In genomic region chr3:62170647-62171046, GRCm38 (mm10) we compare ENCODE assay signal across 8 mouse cellular contexts.
DNase-seq lines count a peak whose midpoint lies in the region; ATAC-seq and TF ChIP-seq lines count a peak whose summit lies in the region.
"Had no signal": no experiment of that assay in that cellular context is flagged by ENCODE, and none has a peak within 500 bp of the region (broad histone marks: within the 10 kb centered on the region; RNA-seq: fewer than 3 reads in every experiment).

No protein-coding gene starts in this region.

- no peaks in the 10 kb centered on the region for H3K36me3 ChIP-seq in intestine, postnatal 0 days (ENCODE audit: control insufficient read depth, insufficient read depth)
- H3K36me3 ChIP-seq in intestine, embryonic 15.5 days: no peaks in the 10 kb centered on the region

- H3K4me1 ChIP-seq in intestine, postnatal 0 days (replicated peaks; ENCODE audit: control insufficient read depth, insufficient read depth, low read length): no peaks in the 10 kb centered on the region
- no peaks in the 10 kb centered on the region for H3K4me1 ChIP-seq in intestine, embryonic 15.5 days (replicated peaks)
- H3K4me1 ChIP-seq in lung, adult 2 months (ENCODE audit: control insufficient read depth, insufficient read depth, low read length): no peaks in the 10 kb centered on the region

- H3K27me3 ChIP-seq in intestine, postnatal 0 days (replicated peaks; ENCODE audit: control insufficient read depth, insufficient read depth, low read length): no peaks in the 10 kb centered on the region
- H3K27me3 ChIP-seq in intestine, embryonic 15.5 days (replicated peaks): no peaks in the 10 kb centered on the region

- H3K9ac ChIP-seq in intestine, postnatal 0 days (ENCODE audit: low read depth, low read length): no peak overlapping the region
- H3K9ac ChIP-seq in intestine, embryonic 15.5 days: no peak overlapping the region

- no peak overlapping the region for H3K27ac ChIP-seq in intestine, postnatal 0 days (ENCODE audit: low read depth, low read length)
- no peak overlapping the region for H3K27ac ChIP-seq in intestine, embryonic 15.5 days

- no peak for TF ChIP-seq POLR2A in lung, adult 2 months (IDR thresholded peaks at IDR 0.05; ENCODE audit: borderline replicate concordance, extremely low read depth, low read depth, low read length)

- 61% methylated on average over 4 of the region's 4 CpGs for WGBS in intestine, postnatal 0 days
- 58% methylated on average over 4 of the region's 4 CpGs for WGBS in intestine, embryonic 15.5 days
- 54% methylated on average over 4 of the region's 4 CpGs for WGBS in lung, adult 2 months

- TF ChIP-seq CTCF in intestine, postnatal 0 days (IDR thresholded peaks at IDR 0.05; ENCODE audit: low read depth): peak; percentile 49
- no peak for TF ChIP-seq CTCF in lung, adult 2 months (IDR thresholded peaks at IDR 0.05; ENCODE audit: insufficient read depth, low read length)

- H3K4me3 ChIP-seq in intestine, postnatal 0 days (ENCODE audit: low read depth, low read length): no peak overlapping the region
- no peak overlapping the region for H3K4me3 ChIP-seq in intestine, embryonic 15.5 days (replicated peaks)
- H3K4me3 ChIP-seq in lung, adult 2 months (replicated peaks; ENCODE audit: extremely low read depth, low read depth, low read length): no peak overlapping the region

- no peaks in the 10 kb centered on the region for H3K9me3 ChIP-seq in intestine, postnatal 0 days (ENCODE audit: control insufficient read depth)
- H3K9me3 ChIP-seq in intestine, embryonic 15.5 days: no peaks in the 10 kb centered on the region

- peak; percentile 31 to 57 for DNase-seq in right cerebral cortex, postnatal 10 days (ENCODE audit: low spot score in 2 of 2)
- no peak for DNase-seq in right cerebral cortex, postnatal 14 days
- peak; percentile 24 for DNase-seq in layer of hippocampus, adult 9-10 months (ENCODE audit: low spot score)
- no peak for DNase-seq in spleen, adult 12 weeks (ENCODE audit: low spot score)
- DNase-seq in lung, adult 2 months: no peak
- DNase-seq: heart, postnatal 36 days had no signal

- H3K4me2 ChIP-seq in intestine, postnatal 0 days (replicated peaks; ENCODE audit: low read depth): no peak overlapping the region
- H3K4me2 ChIP-seq in intestine, embryonic 15.5 days (replicated peaks): no peak overlapping the region

- no peak for ATAC-seq in intestine, postnatal 0 days
- ATAC-seq in intestine, embryonic 15.5 days: no peak

Comparison
In these comparisons a context has a peak if more than half of its experiments do, and no peak if none do; other contexts are left out.
1. DNase-seq: peak in right cerebral cortex, postnatal 10 days (2 of 2) and layer of hippocampus, adult 9-10 months (single experiment); none in right cerebral cortex, postnatal 14 days (single experiment), spleen, adult 12 weeks (single experiment) and lung, adult 2 months (single experiment).